Mouse (Mus musculus) cerebellum, adult 9-11 months (tissue): Measurements from ENCODE around the gene Pip4k2c.

ENCODE experiments used
- DNase-seq: peaks from one replicate; pipeline ENCODE4 v3.0.0; 2022

The Pip4k2c gene

GRCm38 (mm10) chr10:127188079-127188453 lies 23.3 kb downstream of the Pip4k2c start:
- DNase-seq, result peak; percentile 65

- DNase-seq, result peak; percentile 82
Measured at GRCm38 (mm10) chr10:127187371-127188078, 23.9 kb downstream of the Pip4k2c start.

GRCm38 (mm10) chr10:127186451-127186850 lies 24.9 kb downstream of the Pip4k2c start:
- DNase-seq, result no peak

GRCm38 (mm10) chr10:127185506-127185905 lies 25.9 kb downstream of the Pip4k2c start:
- no peak for DNase-seq

- no peak for DNase-seq
Measured at GRCm38 (mm10) chr10:127185101-127185500, 26.3 kb downstream of the Pip4k2c start.

- no peak for DNase-seq
Measured at GRCm38 (mm10) chr10:127183759-127184158, 27.6 kb downstream of the Pip4k2c start.

GRCm38 (mm10) chr10:127182624-127183023 lies 28.8 kb downstream of the Pip4k2c start:
- DNase-seq, result no peak

GRCm38 (mm10) chr10:127181566-127181965 lies 29.8 kb downstream of the Pip4k2c start:
- peak; percentile 8 for DNase-seq

- DNase-seq, result peak; percentile 8
Measured at GRCm38 (mm10) chr10:127180695-127181047, 30.7 kb downstream of the Pip4k2c start.

- DNase-seq, result peak; percentile 22
Measured at GRCm38 (mm10) chr10:127179871-127180694, 31.3 kb downstream of the Pip4k2c start, which contains the start of gene Slc26a10. Gene Slc26a10 (minus strand): TSS chr10:127180645.

GRCm38 (mm10) chr10:127178286-127179027 lies 32.9 kb downstream of the Pip4k2c start:
- DNase-seq, result peak; percentile 42

GRCm38 (mm10) chr10:127177719-127178118 lies 33.7 kb downstream of the Pip4k2c start:
- DNase-seq, result peak; percentile 78

- no peak for DNase-seq
Measured at GRCm38 (mm10) chr10:127177235-127177634, 34.1 kb downstream of the Pip4k2c start.

GRCm38 (mm10) chr10:127176756-127177155 lies 34.6 kb downstream of the Pip4k2c start:
- DNase-seq, result peak; percentile 28

- peak; percentile 12 for DNase-seq
Measured at GRCm38 (mm10) chr10:127176228-127176627, 35.2 kb downstream of the Pip4k2c start.

GRCm38 (mm10) chr10:127174170-127174569 lies 37.2 kb downstream of the Pip4k2c start:
- peak; percentile 13 for DNase-seq

- peak; percentile 20 for DNase-seq
Measured at GRCm38 (mm10) chr10:127173148-127174065, 38.0 kb downstream of the Pip4k2c start.

GRCm38 (mm10) chr10:127171631-127172200 lies 39.7 kb downstream of the Pip4k2c start:
- DNase-seq, result peak; percentile 19

GRCm38 (mm10) chr10:127170837-127171272 lies 40.5 kb downstream of the Pip4k2c start:
- peak; percentile 56 for DNase-seq

- peak; percentile 37 for DNase-seq
Measured at GRCm38 (mm10) chr10:127170002-127170401, 41.4 kb downstream of the Pip4k2c start.

- peak; percentile 47 for DNase-seq
Measured at GRCm38 (mm10) chr10:127167614-127168192, 43.7 kb downstream of the Pip4k2c start.
